Mouse (Mus musculus) testis, adult 2 months (tissue): Measurements from ENCODE around the gene Zdhhc6.

Experiments
- CTCF ChIP-seq: fragments of 200-500 bp; IDR thresholded peaks from 2 replicates; pipeline ENCODE4 v1.5.1; 2012; ENCODE audit warnings: low read depth, mild to moderate bottlenecking, inconsistent platforms, low read length, moderate library complexity; ENCODE audit not compliant: control insufficient read depth, insufficient read depth, insufficient replicate concordance
- POLR2A ChIP-seq: fragments of 200-500 bp; IDR thresholded peaks from 2 replicates; pipeline ENCODE4 v1.6.1; 2012; ENCODE audit warnings: low read depth, mild to moderate bottlenecking, inconsistent platforms, low read length, moderate library complexity; ENCODE audit not compliant: control insufficient read depth

DNA sequence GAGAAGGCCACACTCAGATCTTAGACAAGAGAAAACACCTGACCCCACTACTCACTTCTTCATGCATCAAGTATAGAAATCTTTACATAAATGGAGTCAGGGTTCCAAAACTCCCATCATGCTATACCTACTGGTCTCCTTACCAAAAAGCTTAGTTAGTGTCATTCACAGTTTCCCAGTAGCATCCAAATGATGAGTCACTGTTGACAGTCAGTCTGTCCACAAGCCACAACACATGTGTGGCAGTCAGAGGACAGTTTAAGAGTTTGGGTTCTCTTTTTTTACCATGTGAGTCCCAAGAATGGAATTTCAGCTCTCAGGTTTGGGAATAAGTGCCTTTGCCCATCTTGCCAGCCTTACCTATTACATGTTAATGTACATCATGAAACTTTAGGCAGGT is 26.9 kb downstream of the Zdhhc6 start:
- TF ChIP-seq CTCF: no peak
- no peak for TF ChIP-seq POLR2A
